Mouse (Mus musculus) left cerebral cortex, adult 18-20 months (tissue): ENCODE results near the gene Olfr803. TPM values are rescaled to one million over a fixed set of nuclear protein-coding genes. Genes with fewer than 3 reads are reported as not detected.

Experiments used
- DNase-seq, 2 experiments: peaks; one replicate each; pipeline ENCODE4 v3.0.0; 2021 to 2022; ENCODE audit warnings: low spot score in 2 of 2, mixed read lengths in 1 of 2
- long read RNA-seq, 2 experiments: library from polyadenylated mRNA; stranded (forward); transcript quantifications; one replicate each; pipeline ENCODE4 v2.0.0; 2021
- microRNA-seq, 2 experiments: library from miRNA; unstranded; fragments of <30 nt; microRNA quantifications; one replicate each; pipeline ENCODE4 v1.2.0; 2021
- total RNA-seq, 2 experiments: library from RNA; stranded (reverse); gene quantifications; 2 replicates each; pipeline ENCODE4 v1.2.3; 2021

Gene Olfr803
- not detected for total RNA-seq
- long read RNA-seq, experiment 1 = 0 reads
- long read RNA-seq, experiment 2 = 0 reads

DNA sequence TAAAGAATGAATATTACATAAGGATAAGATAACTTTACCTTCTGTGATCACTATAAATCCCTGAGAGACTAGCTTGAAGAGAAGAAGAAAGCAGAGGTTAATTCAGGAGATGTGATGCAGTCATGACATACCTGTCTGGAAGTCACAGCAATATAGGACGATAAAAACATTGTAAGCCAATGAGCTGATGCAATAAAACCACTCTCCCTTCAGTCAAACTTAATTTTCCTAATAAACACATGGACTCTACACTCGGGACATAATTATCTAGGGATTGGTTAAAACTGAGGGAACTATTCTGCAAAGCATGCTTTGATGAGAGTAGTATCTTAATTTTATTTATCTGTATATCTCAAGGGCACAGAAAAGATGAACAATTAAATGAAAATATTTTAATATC lies at the start of gene Olfr803:
TSS of gene Olfr803 (minus strand) at position 101 of the 400 bp plus-strand sequence.
- no peak for DNase-seq

GRCm38 (mm10) chr10:129741821-129742220 lies 47.7 kb upstream of the Olfr803 start, which contains the start of gene Olfr806:
TSS of gene Olfr806 (minus strand) at chr10:129741921.
- no peak for DNase-seq

DNA sequence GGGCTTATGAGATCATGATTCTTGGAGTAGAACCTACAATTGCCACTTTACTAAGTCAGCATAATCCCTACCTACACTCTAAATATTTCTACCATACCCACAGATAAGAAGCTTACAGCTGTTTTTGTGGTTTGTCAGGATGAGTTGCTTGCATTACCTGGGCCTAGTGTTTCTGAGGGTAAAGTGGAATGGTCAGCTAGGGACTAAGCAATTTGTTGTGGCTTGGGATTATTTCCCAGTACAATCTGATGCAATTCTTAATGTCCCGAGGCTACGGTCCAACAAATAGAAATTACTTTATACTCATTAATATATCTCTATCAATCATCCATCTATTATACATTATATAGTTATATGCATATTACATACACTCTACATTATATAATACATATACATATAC lies 35.2 kb upstream of the Olfr803 start, which contains the start of gene Olfr805:
TSS of gene Olfr805 (minus strand) at position 101 of the 400 bp plus-strand sequence.
- no peak for DNase-seq

DNA sequence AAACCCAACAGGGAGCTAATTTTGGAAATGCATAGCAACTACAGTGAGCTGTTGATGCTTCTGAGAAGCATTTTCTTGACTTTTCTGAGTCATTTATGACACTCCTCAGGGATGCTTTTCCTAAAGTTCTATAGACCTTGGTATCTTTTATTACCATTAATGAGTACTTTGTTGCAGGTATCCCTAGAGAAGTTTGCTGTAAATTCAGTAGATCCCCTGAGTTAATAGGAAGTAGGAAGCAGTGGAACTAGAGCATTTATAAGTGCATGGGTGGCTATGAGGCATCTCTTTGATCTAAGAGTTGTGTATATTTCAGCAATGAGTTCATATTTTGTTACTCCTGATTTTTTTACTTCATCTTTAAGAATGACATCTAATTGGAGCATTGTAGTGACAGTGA lies 8.8 kb upstream of the Olfr803 start, which contains the start of gene Olfr804:
TSS of gene Olfr804 (plus strand) at position 301 of the 400 bp plus-strand sequence.
- DNase-seq = no peak

- DNase-seq = no peak
Measured at GRCm38 (mm10) chr10:129688069-129688468, 6.0 kb downstream of the Olfr803 start, which contains the start of gene Olfr802. TSS of gene Olfr802 (minus strand) at chr10:129688169.

GRCm38 (mm10) chr10:129673765-129674164 lies 20.3 kb downstream of the Olfr803 start, which contains the start of gene Olfr801:
TSS of gene Olfr801 (minus strand) at chr10:129673865.
- no peak for DNase-seq

GRCm38 (mm10) chr10:129657394-129657793 lies 36.7 kb downstream of the Olfr803 start, which contains the start of gene Olfr800:
TSS of gene Olfr800 (plus strand) at chr10:129657694.
- DNase-seq = no peak

- no peak for DNase-seq
Measured at GRCm38 (mm10) chr10:129651763-129652162, 42.3 kb downstream of the Olfr803 start.

Small RNAs within 50 kb of the gene (microRNA-seq; reads per million reads assigned to microRNA genes)
- gene Gm24485 = 0 reads per million in 2 experiments

Other genes with a start within 250 kb of the Olfr803 start
- gene Olfr787, start 232.4 kb downstream of the Olfr803 start, total RNA-seq = not detected
- not detected for gene Olfr788, start 223.3 kb downstream of the Olfr803 start, total RNA-seq
- gene Olfr789, start 209.5 kb downstream of the Olfr803 start, total RNA-seq = not detected
- not detected for gene Olfr790, start 195.8 kb downstream of the Olfr803 start, total RNA-seq
- gene Olfr791, start 172.5 kb downstream of the Olfr803 start, total RNA-seq = not detected
- gene Olfr792, start 155.1 kb downstream of the Olfr803 start, total RNA-seq = not detected
- gene Olfr794, start 126.6 kb downstream of the Olfr803 start, total RNA-seq = not detected
- gene Olfr796, start 81.7 kb downstream of the Olfr803 start, total RNA-seq = not detected
- gene Olfr798, start 66.4 kb downstream of the Olfr803 start, total RNA-seq = not detected
- gene Olfr799, start 56.8 kb downstream of the Olfr803 start, total RNA-seq = not detected
- gene Olfr800, start 36.6 kb downstream of the Olfr803 start, total RNA-seq = not detected
- not detected for gene Olfr801, start 20.4 kb downstream of the Olfr803 start, total RNA-seq
- gene Olfr802, start 6.1 kb downstream of the Olfr803 start, total RNA-seq = not detected
- gene Olfr804, start 8.9 kb upstream of the Olfr803 start, total RNA-seq = not detected
- not detected for gene Olfr805, start 35.1 kb upstream of the Olfr803 start, total RNA-seq
- not detected for gene Olfr806, start 47.6 kb upstream of the Olfr803 start, total RNA-seq
- gene Olfr807, start 63.5 kb upstream of the Olfr803 start, total RNA-seq = not detected
- gene Olfr808, start 71.2 kb upstream of the Olfr803 start, total RNA-seq = not detected
- gene Olfr809, start 80.4 kb upstream of the Olfr803 start, total RNA-seq = not detected
- not detected for gene Olfr810, start 100.6 kb upstream of the Olfr803 start, total RNA-seq
- gene Olfr811, start 110.1 kb upstream of the Olfr803 start, total RNA-seq = not detected
- not detected for gene Olfr812, start 151.8 kb upstream of the Olfr803 start, total RNA-seq
- gene Olfr813, start 161.1 kb upstream of the Olfr803 start, total RNA-seq = not detected
- gene Olfr814, start 185.6 kb upstream of the Olfr803 start, total RNA-seq = not detected
- not detected for gene Olfr815, start 211.6 kb upstream of the Olfr803 start, total RNA-seq
- not detected for gene Olfr816, start 221.3 kb upstream of the Olfr803 start, total RNA-seq